Mouse (Mus musculus): ENCODE results near the gene Mr1.

- TF ChIP-seq POLR2A (IDR thresholded peaks at IDR 0.05; ENCODE audit: extremely low read depth, insufficient read depth, low read length) (no peak), CTCF (IDR thresholded peaks at IDR 0.05; ENCODE audit: low read depth, low read length) (no peak)
Measured at GRCm38 (mm10) chr1:155077675-155078074, 68.9 kb downstream of the Mr1 start.

Measured in liver, adult 2 months (tissue).